21 mouse cellular contexts compared by ENCODE assay signal in genomic region chr4:59640720-59641119, GRCm38 (mm10). TPM values are rescaled to one million over a fixed set of nuclear protein-coding genes. Genes with fewer than 3 reads are reported as not detected.
DNase-seq lines count a peak whose midpoint lies in the region; ATAC-seq and TF ChIP-seq lines count a peak whose summit lies in the region.
"Had no signal": no experiment of that assay in that cellular context is flagged by ENCODE, and none has a peak within 500 bp of the region (broad histone marks: within the 10 kb centered on the region; RNA-seq: fewer than 3 reads in every experiment).

No protein-coding gene starts in this region.

- TF ChIP-seq EP300 in liver, postnatal 0 days (IDR thresholded peaks at IDR 0.05; ENCODE audit: low read depth) = no peak

- ATAC-seq in heart, embryonic 12.5 days (ENCODE audit: insufficient number of reproducible peaks, low FRiP score) = 0 out of 2 replicates have a peak, but pooled peaks have one; percentile 22
- no peak for ATAC-seq in liver, embryonic 12.5 days
- no peak for ATAC-seq in liver, postnatal 0 days
- ATAC-seq: forebrain, embryonic 15.5 days; inflammation-experienced regulatory T-cells, adult 6 months; midbrain, embryonic 13.5 days; Patski had no signal

- no peak for TF ChIP-seq CTCF in liver, postnatal 0 days (IDR thresholded peaks at IDR 0.05; ENCODE audit: low read depth)

- DNase-seq in heart, postnatal 36 days = no peak
- no peak for DNase-seq in liver, postnatal 0 days
- DNase-seq in gonadal fat pad, adult 2 months (ENCODE audit: low read depth) = peak; percentile 33
- DNase-seq in lung, postnatal 25 days (ENCODE audit: low spot score) = peak; percentile 17
- no peak for DNase-seq in gastrocnemius, postnatal 4 days (ENCODE audit: low spot score in 2 of 2)
- DNase-seq: adrenal gland, postnatal 36 days; cerebellum, adult 9-11 months; heart, adult 18-20 months; kidney, adult 8-10 months; kidney, postnatal 4 days; thymus, adult 2 months had no signal

- H3K9me3 ChIP-seq in heart, embryonic 12.5 days (replicated peaks) = no peaks in the 10 kb centered on the region
- H3K9me3 ChIP-seq in liver, embryonic 12.5 days (replicated peaks) = no peaks in the 10 kb centered on the region
- H3K9me3 ChIP-seq in liver, postnatal 0 days (ENCODE audit: low read length) = no peaks in the 10 kb centered on the region
- H3K9me3 ChIP-seq: embryonic facial prominence, embryonic 15.5 days; forebrain, embryonic 15.5 days; hindbrain, embryonic 13.5 days; limb, embryonic 12.5 days; midbrain, embryonic 13.5 days; stomach, embryonic 15.5 days had no signal

- H3K4me1 ChIP-seq in heart, embryonic 12.5 days (replicated peaks) = peaks cover 40% of the 10 kb centered on the region
- H3K4me1 ChIP-seq in liver, embryonic 12.5 days = peaks cover 86% of the 10 kb centered on the region
- peaks cover 18% of the 10 kb centered on the region for H3K4me1 ChIP-seq in liver, postnatal 0 days (ENCODE audit: insufficient read depth)
- H3K4me1 ChIP-seq: stomach, embryonic 15.5 days had no signal

- WGBS in heart, embryonic 12.5 days = 57% methylated on average over 2 of the region's 2 CpGs
- 81% methylated on average over 2 of the region's 2 CpGs for WGBS in liver, embryonic 12.5 days (ENCODE audit: insufficient replicate concordance)
- WGBS in liver, postnatal 0 days (ENCODE audit: insufficient replicate concordance) = 90% methylated on average over 2 of the region's 2 CpGs

- no peak overlapping the region for H3K4me3 ChIP-seq in heart, embryonic 12.5 days
- H3K4me3 ChIP-seq in liver, embryonic 12.5 days = no peak overlapping the region
- no peak overlapping the region for H3K4me3 ChIP-seq in liver, postnatal 0 days (ENCODE audit: low read depth, low read length)
- H3K4me3 ChIP-seq: embryonic facial prominence, embryonic 15.5 days; forebrain, embryonic 15.5 days; hindbrain, embryonic 13.5 days; limb, embryonic 12.5 days; midbrain, embryonic 13.5 days; stomach, embryonic 15.5 days had no signal

- peak overlapping the region; percentile 57 for H3K27ac ChIP-seq in heart, embryonic 12.5 days (ENCODE audit: poor library complexity, severe bottlenecking)
- peak overlapping the region; percentile 40; the same call in 1 of the 2 replicates for H3K27ac ChIP-seq in liver, embryonic 12.5 days
- no peak overlapping the region for H3K27ac ChIP-seq in liver, postnatal 0 days (ENCODE audit: low read depth)
- H3K27ac ChIP-seq: embryonic facial prominence, embryonic 15.5 days; forebrain, embryonic 15.5 days; hindbrain, embryonic 13.5 days; limb, embryonic 12.5 days; midbrain, embryonic 13.5 days; stomach, embryonic 15.5 days had no signal

- intact Hi-C loops in heart, postnatal 36 days (cut with DNase I) = no loop called here

- H3K9ac ChIP-seq in heart, embryonic 12.5 days = no peak overlapping the region
- no peak overlapping the region for H3K9ac ChIP-seq in liver, embryonic 12.5 days
- H3K9ac ChIP-seq in liver, postnatal 0 days (replicated peaks) = no peak overlapping the region
- H3K9ac ChIP-seq: embryonic facial prominence, embryonic 15.5 days; forebrain, embryonic 15.5 days; hindbrain, embryonic 13.5 days; limb, embryonic 12.5 days; midbrain, embryonic 13.5 days; stomach, embryonic 15.5 days had no signal

- no peaks in the 10 kb centered on the region for H3K27me3 ChIP-seq in heart, embryonic 12.5 days (replicated peaks)
- no peaks in the 10 kb centered on the region for H3K27me3 ChIP-seq in liver, embryonic 12.5 days (replicated peaks)
- no peaks in the 10 kb centered on the region for H3K27me3 ChIP-seq in liver, postnatal 0 days (ENCODE audit: insufficient read depth, low read length)
- H3K27me3 ChIP-seq: embryonic facial prominence, embryonic 15.5 days; forebrain, embryonic 15.5 days; hindbrain, embryonic 13.5 days; limb, embryonic 12.5 days; midbrain, embryonic 13.5 days; Patski; stomach, embryonic 15.5 days had no signal

- no peaks in the 10 kb centered on the region for H3K36me3 ChIP-seq in heart, embryonic 12.5 days
- H3K36me3 ChIP-seq in liver, embryonic 12.5 days = no peaks in the 10 kb centered on the region
- no peaks in the 10 kb centered on the region for H3K36me3 ChIP-seq in liver, postnatal 0 days (replicated peaks; ENCODE audit: insufficient read depth, low read length)
- H3K36me3 ChIP-seq: embryonic facial prominence, embryonic 15.5 days; forebrain, embryonic 15.5 days; hindbrain, embryonic 13.5 days; limb, embryonic 12.5 days; midbrain, embryonic 13.5 days; stomach, embryonic 15.5 days had no signal

- no peak overlapping the region for H3K4me2 ChIP-seq in heart, embryonic 12.5 days
- H3K4me2 ChIP-seq in liver, embryonic 12.5 days = no peak overlapping the region
- H3K4me2 ChIP-seq in liver, postnatal 0 days (ENCODE audit: low read depth, low read length) = no peak overlapping the region
- H3K4me2 ChIP-seq: embryonic facial prominence, embryonic 15.5 days; forebrain, embryonic 15.5 days; hindbrain, embryonic 13.5 days; limb, embryonic 12.5 days; midbrain, embryonic 13.5 days; stomach, embryonic 15.5 days had no signal

RNA-seq across cellular contexts. Expression of gene E130308A19Rik, which starts 14.7 kb away (rescaled TPM):
- polyA plus RNA-seq in heart, embryonic 12.5 days (2016; fragmentation: Nextera tagmentation; extraction: Ambion mirVana) = 30.1 and 30.2 TPM in 2 replicates
- total RNA-seq in heart, postnatal 36 days (2021) = 1 to 10 TPM; 7.2 to 7.6 TPM
- polyA plus RNA-seq in liver, embryonic 12.5 days (2016; fragmentation: Nextera tagmentation; extraction: Ambion mirVana) = 12.8 and 14.8 TPM in 2 replicates
- polyA plus RNA-seq in liver, postnatal 0 days (2015; fragmentation: Nextera tagmentation; extraction: Ambion mirVana) = 5.4 and 5.5 TPM in 2 replicates
- polyA plus RNA-seq in gonadal fat pad, adult 2 months (2012; rRNA removed) = 8.4 and 10.8 TPM in 2 replicates
- 1 to 10 TPM; 8.1 to 8.6 TPM for total RNA-seq in gastrocnemius, postnatal 4 days (2021)

RNA-seq across cellular contexts. Expression of gene Hsdl2, which starts 59.4 kb away (rescaled TPM):
- polyA plus RNA-seq in heart, embryonic 12.5 days (2016; fragmentation: Nextera tagmentation; extraction: Ambion mirVana) = 37.7 and 40.1 TPM in 2 replicates
- total RNA-seq in heart, postnatal 36 days (2021) = 100 to 1,000 TPM; 240 to 258 TPM
- polyA plus RNA-seq in liver, embryonic 12.5 days (2016; fragmentation: Nextera tagmentation; extraction: Ambion mirVana) = 18.8 TPM in 2 replicates
- 58.9 and 61.6 TPM in 2 replicates for polyA plus RNA-seq in liver, postnatal 0 days (2015; fragmentation: Nextera tagmentation; extraction: Ambion mirVana)
- polyA plus RNA-seq in gonadal fat pad, adult 2 months (2012; rRNA removed) = 30.5 and 45.7 TPM in 2 replicates
- 10 to 100 TPM; 52.1 to 54.0 TPM for total RNA-seq in gastrocnemius, postnatal 4 days (2021)

Comparison
In these comparisons a context has a peak if more than half of its experiments do, and no peak if none do; other contexts are left out.
1. DNase-seq: peak in gonadal fat pad, adult 2 months (single experiment) and lung, postnatal 25 days (single experiment); none in heart, postnatal 36 days (0 of 2), liver, postnatal 0 days (single experiment) and gastrocnemius, postnatal 4 days (0 of 2).